Mouse (Mus musculus) cerebellum, adult 9-10 months (tissue): ENCODE data around the gene Dyrk1b.
"Not testable (repeated sequence)": the region's sequence is repeated elsewhere in the genome, so short reads cannot be mapped to it uniquely, and the experiment has no call there.

Experiments
- DNase-seq: peaks from one replicate; pipeline ENCODE4 v3.0.0; 2022

The Dyrk1b gene

DNA sequence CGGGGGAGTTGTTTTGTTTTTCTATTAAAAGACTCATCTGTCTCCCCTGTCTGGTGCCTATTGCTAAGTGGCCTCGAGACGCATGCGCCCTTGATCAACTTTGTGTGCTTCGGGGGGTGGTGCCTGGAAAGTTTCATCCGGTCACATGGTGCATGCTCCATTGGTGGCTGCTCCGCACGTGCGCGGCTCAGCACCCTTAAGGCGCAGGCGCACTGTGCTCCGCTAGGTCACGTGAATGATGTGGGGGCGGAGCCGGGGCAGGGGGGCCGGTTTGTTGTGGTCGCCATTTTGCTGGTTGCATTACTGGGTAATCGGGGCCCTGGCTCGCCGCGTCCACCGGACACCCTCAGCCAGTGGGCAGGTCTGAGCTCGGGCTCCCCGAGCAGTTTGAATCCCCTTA, at the start of gene Dyrk1b:
TSS of gene Dyrk1b (plus strand) at position 242 of the 400 bp plus-strand sequence.
- peak; percentile 97 for DNase-seq

DNA sequence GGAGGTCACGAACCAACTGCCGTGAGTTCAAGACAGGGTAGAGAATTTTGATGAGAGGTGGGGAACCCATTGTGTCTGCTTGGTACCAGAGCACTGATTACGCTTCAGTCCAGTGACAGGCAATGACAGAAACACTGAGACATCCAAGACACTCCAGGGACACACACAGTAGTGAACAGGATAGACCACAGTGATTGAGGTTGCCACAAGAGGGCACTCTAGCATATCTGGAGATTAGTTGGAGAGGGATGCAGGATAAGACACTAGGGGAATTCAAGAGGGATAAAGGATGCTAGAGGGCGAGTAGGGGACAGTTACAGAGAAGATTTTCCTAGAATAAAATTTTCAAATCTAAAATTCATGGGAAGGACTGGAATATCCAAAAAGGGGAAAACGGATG, 41.7 kb upstream of the Dyrk1b start:
- DNase-seq: peak; percentile 26

DNA sequence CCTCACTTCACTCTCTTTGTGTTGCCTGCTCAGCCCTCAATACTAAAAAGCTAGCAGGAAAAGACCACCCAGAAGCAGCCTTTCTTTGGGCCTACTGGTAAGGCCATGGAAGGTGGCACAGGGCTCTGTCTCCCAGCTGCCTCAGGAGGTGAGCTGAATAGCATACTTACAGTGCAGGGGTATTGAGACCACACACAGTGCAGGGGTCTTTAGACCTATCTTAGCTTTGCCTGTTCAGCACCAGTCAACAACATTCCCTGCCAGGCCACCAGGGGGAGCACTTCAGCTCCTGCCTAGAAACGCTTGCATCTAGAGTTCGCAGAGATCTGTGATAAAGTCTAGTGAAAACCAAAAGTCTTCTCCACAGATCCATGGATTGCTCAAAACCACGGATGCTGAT, 31.0 kb upstream of the Dyrk1b start:
- DNase-seq: peak; percentile 53

DNA sequence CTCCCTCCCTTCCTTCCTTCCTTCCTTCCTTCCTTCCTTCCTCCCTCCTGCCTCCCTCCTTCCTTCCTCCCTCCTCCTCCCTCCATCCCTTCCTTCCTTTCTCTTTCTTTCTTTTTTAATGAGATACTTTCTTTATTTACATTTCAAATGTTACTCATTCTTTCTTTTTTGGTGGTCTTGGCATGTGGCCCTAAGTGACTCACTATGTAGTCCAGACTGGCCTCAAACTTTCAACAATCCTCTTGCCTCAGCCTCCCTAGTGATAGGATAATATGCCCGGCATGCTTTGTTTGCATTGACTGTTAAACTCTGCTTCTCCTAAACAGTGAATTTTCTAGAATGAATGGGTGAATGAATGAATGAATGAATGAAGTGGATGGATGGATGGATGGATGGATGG, 29.4 kb upstream of the Dyrk1b start:
- no peak for DNase-seq

DNA sequence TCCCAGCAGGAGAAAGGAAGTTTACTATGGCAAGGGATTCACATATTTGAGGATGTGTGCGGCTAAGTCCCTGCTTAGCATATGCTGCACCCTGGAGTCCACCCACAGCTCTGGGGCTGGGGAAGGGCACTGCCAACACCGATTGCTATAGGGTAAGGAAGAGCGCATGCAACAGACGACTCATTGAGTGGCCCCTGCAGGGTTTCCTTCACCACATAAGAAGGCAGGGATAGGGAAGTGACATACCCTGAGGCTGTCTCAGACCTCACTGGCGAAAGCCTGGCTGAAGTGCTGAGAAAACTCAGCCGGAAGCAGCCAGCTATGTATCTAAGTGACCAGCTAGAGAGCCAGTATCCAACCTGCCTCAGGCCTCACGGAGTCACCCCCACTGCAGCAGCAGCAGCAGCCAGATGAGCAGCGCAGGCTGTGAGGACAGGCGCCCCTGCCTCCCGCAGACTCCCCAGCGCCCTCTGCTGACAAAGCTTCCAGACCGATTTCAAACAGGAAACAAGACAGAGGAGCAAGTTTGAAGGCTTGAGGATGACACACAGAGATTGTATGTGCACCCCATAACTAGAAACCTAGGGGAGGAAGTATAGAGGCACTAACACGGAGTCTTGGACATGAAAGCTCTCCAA, 27.6 kb upstream of the Dyrk1b start:
- no peak for DNase-seq

DNA sequence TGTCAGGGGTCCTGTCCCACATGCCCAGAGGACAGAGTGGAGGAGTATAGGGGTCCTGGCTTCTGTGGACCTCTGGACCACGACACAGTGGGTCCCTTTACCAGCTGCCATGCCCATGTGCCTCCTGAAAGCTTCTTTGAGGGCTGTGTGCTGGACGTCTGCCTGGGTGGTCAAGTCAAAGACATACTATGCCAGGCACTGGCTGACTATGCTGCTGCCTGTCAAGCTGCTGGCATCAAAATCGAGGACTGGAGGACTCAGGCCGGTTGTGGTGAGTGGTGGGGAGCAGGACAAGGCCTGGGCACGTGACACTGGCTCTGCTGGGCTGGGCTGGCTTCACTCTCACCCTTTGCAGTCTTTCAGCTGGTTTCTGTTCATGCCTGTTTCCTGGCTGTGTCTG, 25.7 kb upstream of the Dyrk1b start:
- DNase-seq: not testable (repeated sequence)

DNA sequence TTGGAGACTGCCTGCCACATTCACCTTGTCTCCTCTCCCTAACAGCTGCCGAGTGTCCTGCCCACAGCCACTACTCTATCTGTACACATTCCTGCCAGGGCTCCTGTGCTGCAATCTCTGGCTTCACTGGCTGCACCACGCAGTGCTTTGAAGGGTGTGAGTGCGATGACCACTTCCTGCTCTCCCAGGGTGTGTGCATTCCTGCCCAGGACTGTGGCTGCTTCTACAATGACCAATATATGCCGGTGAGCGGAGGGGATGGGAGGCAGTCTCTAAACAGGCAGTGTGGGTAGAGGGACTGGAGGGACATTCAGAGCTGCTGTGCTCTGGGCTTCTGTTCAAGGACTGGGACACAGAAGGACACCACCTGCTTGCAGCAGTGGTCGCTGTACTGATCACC, 20.0 kb upstream of the Dyrk1b start:
- no peak for DNase-seq

DNA sequence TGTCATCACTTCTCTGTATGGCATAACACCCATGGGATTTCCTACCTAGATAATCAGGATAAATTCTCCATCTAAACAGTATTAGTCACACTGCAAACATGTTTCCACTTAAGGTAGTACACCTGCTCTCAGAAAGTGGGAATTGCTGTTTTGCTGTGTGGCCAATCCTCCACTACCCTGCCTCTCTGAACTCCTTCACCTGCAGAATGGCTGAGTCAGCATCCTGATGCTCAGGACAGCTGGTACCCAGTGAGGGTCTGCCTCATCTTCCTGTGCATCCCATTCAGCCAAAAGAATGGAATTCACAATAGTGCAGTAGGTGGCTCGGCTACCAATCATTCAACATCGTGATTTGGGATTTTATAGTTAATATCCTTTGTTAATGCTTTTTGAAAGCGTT, 19.4 kb upstream of the Dyrk1b start:
- no peak for DNase-seq

DNA sequence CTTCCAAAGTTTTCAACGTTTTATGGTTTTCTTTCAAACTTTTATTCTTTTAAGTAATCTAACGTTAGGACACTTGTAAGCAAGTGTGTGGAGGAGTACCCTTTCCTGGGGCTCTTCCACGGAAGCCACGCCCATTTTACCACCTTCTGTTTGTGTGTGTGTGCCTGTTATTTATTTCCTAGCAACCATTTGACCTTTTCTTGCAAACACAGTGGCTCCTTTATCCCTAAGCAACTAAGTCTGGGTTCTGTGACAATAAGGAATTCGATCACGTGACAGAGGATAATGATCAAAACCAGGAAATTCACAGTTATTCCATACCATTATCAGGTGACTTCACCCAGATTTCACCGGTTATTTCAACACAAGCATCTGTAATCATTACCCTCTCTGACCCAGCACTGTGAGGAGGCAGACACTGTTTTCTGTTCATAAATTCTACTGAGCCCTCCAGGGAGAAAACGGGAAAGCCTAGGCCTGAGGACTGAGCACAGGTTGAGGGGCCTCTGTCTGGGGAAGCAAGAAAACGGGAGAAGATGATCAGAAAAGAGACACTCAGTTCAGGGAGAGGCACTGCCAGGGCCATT, 18.0 kb upstream of the Dyrk1b start:
- DNase-seq: no peak

DNA sequence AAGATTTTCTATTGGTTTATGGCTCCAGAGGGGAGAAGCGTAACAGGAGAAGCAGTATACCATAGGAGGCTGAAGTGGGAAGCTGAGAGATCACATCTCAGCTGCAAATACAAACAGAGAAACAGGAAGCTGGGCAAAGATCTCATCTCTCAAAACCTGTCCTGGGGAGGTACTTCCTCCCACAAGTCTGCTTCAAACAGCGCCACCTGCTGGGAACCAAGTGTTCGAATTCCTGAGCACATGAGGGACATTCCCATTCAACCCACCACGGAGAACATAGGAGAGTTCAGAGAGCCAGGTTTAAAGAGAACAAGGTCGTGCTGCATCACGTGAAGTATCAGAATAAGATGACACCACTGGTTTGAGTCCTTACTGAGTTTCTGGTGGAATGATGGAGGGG, 13.9 kb upstream of the Dyrk1b start:
- no peak for DNase-seq

DNA sequence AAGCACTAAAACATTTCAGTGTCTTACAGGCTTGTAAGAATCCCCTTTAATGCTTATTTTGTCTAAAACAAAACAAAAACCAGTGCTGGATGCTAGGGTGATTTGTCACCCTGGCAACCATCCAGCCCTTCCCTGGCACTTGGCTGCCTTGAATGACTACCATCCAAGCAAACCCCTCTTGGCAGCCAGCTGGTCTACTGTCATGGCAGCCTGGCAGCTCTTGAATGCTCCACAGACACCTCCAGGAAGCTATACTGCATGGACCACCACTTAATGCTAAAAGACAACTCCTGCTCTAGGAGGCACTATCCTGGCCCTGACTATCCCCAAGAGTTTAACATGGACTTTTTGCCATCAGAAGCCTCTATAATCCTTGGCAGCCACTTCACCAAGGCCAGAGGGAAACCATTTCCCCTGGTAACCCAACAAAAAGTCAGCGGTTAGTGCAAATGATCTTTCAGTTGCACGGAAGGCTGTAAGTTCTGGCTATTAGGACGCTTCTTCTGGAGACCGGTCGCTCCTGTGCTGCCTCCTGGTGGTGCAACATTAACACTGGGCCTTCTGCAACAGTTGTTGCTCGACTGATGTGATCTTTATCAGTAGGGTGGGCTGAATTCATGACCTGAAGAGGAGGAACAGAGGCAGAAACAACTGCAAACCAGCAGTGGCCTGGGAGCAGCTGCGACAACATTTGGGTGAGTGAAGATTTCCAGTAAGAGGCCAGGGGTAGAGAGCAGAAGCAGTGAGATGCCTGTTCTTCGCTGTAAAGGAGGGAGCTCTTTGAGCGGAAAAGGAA, 10.8 kb upstream of the Dyrk1b start:
- peak; percentile 68 for DNase-seq

DNA sequence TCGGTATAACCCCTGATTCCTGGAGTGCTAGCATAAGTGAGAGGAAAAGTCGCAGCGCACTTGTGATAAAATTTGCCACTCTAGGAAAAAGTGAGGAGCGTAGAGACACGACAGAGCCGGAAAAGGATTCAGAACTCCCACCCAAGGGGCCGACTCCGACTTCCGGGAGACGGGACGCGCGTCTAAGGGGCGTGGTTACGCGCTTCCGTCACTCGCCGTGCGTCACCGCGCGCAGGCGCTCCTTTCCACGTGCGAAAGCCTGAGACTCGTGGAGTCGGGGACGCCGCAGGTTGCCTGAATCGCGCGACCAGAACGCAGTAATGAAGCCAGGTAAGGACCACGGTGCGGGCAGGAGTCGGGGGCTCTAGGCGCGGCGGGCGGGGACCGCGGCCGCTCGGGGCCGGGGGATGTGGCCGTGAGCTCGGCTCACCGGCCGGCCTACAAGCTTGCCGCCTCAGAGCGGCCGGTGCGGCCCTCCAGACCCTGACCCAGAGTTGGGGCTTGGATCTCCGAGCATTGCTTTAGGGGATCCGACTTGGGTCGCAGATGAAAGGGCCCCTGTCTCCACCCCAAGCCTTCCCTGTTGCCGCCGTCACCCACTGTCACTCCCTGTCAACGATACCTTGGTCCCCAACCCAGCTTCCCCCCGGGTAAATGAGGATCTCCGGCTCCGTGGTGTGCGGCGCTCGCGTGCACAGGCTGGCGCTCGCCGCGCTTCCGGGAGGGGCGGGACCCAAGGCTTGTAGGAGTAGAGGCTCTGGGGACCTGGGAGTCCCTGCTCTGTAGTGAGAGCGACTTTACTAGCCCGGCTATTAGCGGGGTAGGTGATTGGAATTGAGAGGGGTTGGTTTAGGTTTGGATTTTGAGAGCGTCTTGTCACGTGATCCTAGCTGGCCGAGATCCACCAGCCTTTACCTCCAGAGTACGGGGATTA, 9.5 kb upstream of the Dyrk1b start, which contains the start of gene Fbl:
TSS of gene Fbl (plus strand) at position 222 of the 934 bp plus-strand sequence.
- DNase-seq: peak; percentile 85

DNA sequence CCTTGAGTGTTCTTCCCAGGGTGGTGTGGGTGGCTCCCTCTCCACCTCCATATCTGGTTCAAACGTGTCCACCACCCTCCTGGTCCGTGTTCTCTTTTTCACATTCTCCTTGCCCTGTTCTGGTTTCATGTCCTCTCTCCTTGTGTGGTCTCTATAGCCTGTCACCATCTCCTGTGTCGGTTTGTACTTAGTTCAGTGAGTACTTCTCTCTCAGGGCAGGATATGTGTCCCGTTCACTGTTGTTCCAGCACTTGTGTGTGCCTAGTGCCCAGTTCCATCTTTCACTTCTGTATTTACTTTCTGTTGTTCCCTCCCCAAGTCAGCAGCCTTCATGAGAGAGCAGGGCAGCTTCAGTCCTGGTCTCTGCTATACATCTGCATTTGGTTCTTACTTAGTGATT, 3.9 kb upstream of the Dyrk1b start:
- no peak for DNase-seq

DNA sequence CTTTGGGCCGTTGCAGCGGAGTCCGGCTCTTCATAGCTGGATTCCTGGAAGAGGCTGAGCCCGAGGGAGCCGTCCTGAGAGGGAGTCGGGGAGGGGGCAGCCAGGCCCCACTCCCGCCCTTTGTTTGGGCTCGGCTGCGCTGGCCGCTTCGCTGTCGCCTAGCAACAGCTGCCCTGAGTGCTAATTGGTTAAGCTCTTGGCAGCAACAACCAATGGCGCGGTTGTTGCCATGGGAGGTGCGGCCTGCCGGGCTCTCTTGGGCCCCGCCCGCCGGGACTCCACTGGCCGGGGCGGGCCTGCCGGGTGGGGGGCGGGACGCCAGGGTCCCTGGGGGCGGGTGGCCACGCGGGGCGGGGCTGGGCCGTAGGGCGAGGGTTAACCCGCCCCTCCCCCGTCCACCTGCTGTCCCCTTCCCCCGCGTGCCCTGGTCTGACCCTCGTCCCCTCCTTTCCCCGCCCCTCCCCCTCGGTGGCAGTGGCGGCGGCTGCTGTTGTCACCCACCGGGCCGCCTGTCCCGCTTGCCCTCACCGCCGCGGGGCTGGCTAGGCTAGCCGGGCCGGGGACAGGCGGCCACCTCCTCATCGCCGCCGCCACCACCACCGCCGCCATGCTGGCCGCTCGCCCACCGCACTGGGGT, 590 bp downstream of the Dyrk1b start:
- DNase-seq: peak; percentile 94

DNA sequence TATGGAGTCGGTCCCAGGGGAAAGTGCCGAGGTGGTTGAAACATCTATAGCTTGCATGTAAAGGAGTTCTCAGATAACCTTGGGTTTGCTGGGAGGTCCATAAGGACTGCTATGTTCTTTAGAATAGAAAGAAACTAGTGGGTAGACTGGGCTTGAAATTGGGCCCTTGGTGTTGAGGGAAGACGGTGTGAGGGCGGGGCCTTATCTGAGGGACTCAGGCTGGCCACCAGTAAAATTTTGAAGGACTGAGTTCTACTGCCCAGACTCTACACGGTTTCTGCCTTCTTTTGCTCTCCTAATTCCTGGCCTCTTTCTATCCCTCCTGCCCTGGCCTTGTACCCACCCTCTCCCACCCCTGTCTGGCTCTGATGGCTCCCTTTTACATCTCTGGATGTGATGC, 1.6 kb downstream of the Dyrk1b start:
- no peak for DNase-seq

DNA sequence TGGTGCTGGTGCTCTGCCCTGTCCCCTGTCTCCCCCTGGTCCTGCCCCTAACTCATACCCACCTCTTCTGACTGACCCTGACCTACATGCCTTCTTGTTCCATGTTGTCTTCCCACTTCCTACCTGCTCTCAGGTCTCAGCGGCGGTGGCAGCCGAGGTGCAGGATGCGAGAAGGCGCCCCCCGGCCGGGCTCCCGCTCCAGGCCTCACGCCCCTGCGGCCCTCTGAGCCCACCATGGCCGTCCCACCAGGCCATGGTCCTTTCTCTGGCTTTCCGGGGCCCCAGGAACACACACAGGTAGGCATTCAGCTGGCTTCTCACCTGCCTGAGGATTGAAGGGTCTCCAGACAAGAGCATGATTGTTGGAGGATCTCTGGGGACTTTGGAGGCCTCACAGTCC, 2.1 kb downstream of the Dyrk1b start:
- no peak for DNase-seq

DNA sequence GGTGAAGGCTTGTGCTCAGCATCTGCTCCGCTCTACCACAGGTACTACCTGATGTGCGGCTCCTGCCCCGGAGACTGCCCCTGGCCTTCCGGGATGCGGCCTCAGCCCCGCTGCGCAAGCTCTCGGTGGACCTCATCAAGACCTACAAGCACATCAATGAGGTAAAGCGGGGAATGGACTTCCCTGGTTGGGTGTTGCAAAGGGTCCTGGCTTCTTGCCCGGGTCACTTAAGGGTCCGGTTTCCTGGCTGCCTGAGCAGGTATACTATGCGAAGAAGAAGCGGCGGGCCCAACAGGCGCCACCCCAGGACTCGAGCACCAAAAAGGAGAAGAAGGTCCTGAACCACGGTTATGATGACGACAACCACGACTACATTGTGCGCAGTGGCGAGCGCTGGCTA, 3.1 kb downstream of the Dyrk1b start:
- DNase-seq: peak; percentile 54

DNA sequence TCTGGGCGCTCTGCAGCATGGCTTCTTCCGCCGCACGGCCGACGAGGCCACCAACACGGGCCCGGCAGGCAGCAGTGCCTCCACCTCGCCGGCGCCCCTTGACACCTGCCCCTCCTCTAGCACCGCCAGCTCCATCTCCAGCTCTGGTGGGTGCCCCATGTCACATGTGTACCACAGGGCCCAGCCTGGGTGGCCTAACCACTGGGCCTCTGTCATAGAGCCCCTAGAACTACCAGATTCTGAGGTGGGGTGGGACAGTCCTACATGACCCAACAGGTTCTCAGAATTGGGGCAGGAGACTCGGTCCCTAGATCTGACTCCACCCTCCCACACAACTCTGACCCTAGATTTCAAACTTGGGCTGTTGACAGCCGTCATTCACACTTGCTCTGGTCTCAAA, 6.6 kb downstream of the Dyrk1b start:
- DNase-seq: no peak

DNA sequence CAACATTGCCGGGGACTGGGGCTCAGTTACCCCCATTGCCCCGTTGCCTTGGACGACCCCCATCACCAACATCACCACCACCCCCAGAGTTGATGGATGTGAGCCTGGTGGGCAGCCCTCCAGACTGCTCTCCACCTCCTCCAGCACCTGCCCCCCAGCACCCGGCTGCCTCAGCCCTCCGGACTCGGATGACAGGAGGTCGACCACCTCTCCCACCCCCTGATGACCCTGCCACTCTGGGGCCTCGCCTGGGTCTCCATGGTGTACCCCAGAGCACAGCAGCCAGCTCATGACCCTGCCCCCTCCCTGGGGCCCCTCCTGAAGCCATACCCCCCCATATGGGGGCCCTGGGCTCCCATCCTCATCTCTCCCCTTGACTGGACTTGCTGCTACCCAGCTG, 7.4 kb downstream of the Dyrk1b start:
- DNase-seq: no peak

DNA sequence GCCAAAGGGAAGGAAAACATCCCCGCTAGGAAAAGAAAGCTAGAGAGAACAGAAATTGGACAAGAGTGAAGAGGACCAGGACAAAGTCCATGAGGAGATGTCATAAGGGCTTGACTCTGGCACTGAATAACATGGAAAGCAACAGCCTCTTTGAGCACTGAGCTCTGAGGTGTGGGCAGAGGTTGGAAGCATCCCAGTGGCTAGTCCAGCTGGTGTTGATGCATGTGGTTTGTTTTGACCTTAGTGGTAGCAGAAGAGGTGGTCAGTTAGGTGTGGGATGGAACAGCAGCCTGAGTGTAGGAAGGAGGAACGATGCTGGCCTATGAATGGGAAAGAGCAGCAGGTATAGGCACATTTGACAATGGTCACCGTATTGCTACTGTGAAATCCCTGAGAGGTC, 12.2 kb downstream of the Dyrk1b start:
- DNase-seq: no peak

DNA sequence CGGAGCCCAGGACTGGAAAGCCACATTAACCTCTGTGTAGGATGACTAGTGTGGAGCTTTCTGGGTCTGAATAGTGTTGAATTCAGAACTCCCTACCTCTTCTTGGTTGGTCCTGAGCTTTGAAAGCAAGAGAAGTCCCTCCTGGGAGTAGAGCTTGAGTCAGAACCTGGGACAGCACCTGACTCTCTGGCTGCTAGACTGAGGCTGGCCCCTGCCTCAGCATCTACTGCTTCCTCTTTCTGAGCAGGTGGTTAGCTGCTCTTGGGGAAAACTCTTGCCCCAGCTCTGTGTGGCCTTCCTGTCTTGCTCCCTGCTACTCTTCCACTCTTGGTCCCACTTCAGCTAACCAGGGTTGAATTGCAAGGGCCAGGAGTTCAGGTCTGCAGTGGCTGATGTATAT, 12.6 kb downstream of the Dyrk1b start:
- DNase-seq: no peak

DNA sequence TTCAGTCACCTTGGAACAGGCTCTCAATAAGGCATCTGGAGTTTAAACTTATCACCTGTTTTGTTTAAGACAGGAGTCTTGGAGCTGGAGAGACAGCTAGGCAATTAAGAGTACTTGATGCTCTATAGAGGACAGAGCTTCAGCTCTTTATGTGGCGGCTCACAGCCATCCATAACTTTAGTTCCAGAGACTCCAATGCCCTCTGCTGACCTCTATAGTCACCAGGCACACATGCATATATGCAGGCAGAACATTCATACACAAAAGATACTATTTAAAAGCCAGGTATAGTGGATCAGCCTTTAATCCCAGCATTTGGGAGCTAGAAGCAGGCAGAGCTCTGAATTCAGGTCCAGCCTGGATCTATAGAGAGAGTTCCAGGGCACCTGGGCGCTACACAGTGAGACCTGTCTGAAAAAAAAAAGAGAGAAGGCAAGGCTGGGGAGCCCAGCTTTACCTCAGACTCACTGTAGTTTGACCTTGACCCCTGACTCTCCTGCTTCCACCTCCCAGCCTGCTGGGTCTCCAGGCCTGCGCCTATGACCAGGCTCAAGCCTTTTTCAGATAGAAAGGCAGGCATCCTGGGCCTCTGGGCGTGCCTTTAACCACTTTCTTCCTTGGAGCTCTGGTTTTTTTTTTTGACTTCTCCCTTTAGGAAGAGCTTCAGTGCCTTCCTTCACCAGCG, 16.3 kb downstream of the Dyrk1b start:
- no peak for DNase-seq
